Mouse (Mus musculus) testis, adult 2 months (tissue): ENCODE measurements around the gene Aco2. TPM values are rescaled to one million over a fixed set of nuclear protein-coding genes. Genes with fewer than 3 reads are reported as not detected.

Experiments
- H3K27ac ChIP-seq: fragments of 200-500 bp; 2 replicates; pipeline ENCODE4 v1.5.1; 2012; ENCODE audit warnings: low read depth, low read length; ENCODE audit not compliant: control insufficient read depth, insufficient read depth
- H3K27me3 ChIP-seq: fragments of 200-500 bp; 2 replicates; pipeline ENCODE4 v1.6.1; 2012; ENCODE audit warnings: mild to moderate bottlenecking, low read length, moderate library complexity; ENCODE audit not compliant: control insufficient read depth, insufficient read depth
- H3K36me3 ChIP-seq: fragments of 200-500 bp; 2 replicates; pipeline ENCODE4 v1.6.1; 2012; ENCODE audit warnings: mild to moderate bottlenecking, low read length; ENCODE audit not compliant: control insufficient read depth, insufficient read depth
- H3K4me1 ChIP-seq: fragments of 200-500 bp; 2 replicates; pipeline ENCODE4 v1.6.1; 2012; ENCODE audit warnings: low read length; ENCODE audit not compliant: control insufficient read depth, insufficient read depth
- H3K4me3 ChIP-seq: fragments of 200-500 bp; 2 replicates; pipeline ENCODE4 v1.5.1; 2012; ENCODE audit warnings: low read depth, mild to moderate bottlenecking, low read length, moderate library complexity, mixed read lengths; ENCODE audit not compliant: control insufficient read depth
- CTCF ChIP-seq: fragments of 200-500 bp; IDR thresholded peaks from 2 replicates; pipeline ENCODE4 v1.5.1; 2012; ENCODE audit warnings: low read depth, mild to moderate bottlenecking, inconsistent platforms, low read length, moderate library complexity; ENCODE audit not compliant: control insufficient read depth, insufficient read depth, insufficient replicate concordance
- POLR2A ChIP-seq: fragments of 200-500 bp; IDR thresholded peaks from 2 replicates; pipeline ENCODE4 v1.6.1; 2012; ENCODE audit warnings: low read depth, mild to moderate bottlenecking, inconsistent platforms, low read length, moderate library complexity; ENCODE audit not compliant: control insufficient read depth
- polyA plus RNA-seq: library from polyadenylated mRNA; depleted of rRNA; stranded (reverse); fragments of >200 nt; gene quantifications from 2 replicates; pipeline ENCODE4 v1.2.3, GENCODE M21; 2012

Aco2 gene
- polyA plus RNA-seq, 1 experiment, result 112 TPM

- no peak overlapping the region for H3K4me3 ChIP-seq
- peaks cover 6% of the 10 kb centered on the region for H3K4me1 ChIP-seq
- TF ChIP-seq POLR2A, result no peak
- peak; percentile 80; the same call in 1 of the 2 replicates for TF ChIP-seq CTCF
- H3K27me3 ChIP-seq, result no peaks in the 10 kb centered on the region
- no peaks in the 10 kb centered on the region for H3K36me3 ChIP-seq
- no peak overlapping the region; the same call in 1 of the 2 replicates for H3K27ac ChIP-seq
These were observed 40.8 kb upstream of the Aco2 start for GRCm38 (mm10) chr15:81831136-81831825.

- Histone ChIP-seq H3K27ac (no peak overlapping the region), H3K4me1 (peaks cover 10% of the 10 kb centered on the region), H3K4me3 (no peak overlapping the region)
These were observed 39.9 kb upstream of the Aco2 start for GRCm38 (mm10) chr15:81832219-81832618.

GRCm38 (mm10) chr15:81833481-81833880 is 38.6 kb upstream of the Aco2 start:
- H3K27me3 ChIP-seq, result no peaks in the 10 kb centered on the region
- H3K27ac ChIP-seq, result no peak overlapping the region
- no peak for TF ChIP-seq CTCF
- TF ChIP-seq POLR2A, result no peak
- H3K4me1 ChIP-seq, result peaks cover 10% of the 10 kb centered on the region
- no peaks in the 10 kb centered on the region for H3K36me3 ChIP-seq
- H3K4me3 ChIP-seq, result no peak overlapping the region

More at GRCm38 (mm10) chr15:81832219-81832618, 39.9 kb upstream of the Aco2 start:
- Histone ChIP-seq H3K27me3 (no peaks in the 10 kb centered on the region), H3K36me3 (no peaks in the 10 kb centered on the region)
- TF ChIP-seq POLR2A, result no peak
- no peak for TF ChIP-seq CTCF

- no peaks in the 10 kb centered on the region for H3K27me3 ChIP-seq
- peaks cover 10% of the 10 kb centered on the region for H3K4me1 ChIP-seq
- TF ChIP-seq POLR2A, result no peak
- TF ChIP-seq CTCF, result no peak
- no peaks in the 10 kb centered on the region for H3K36me3 ChIP-seq
- no peak overlapping the region for H3K4me3 ChIP-seq
- no peak overlapping the region for H3K27ac ChIP-seq
These were observed 37.8 kb upstream of the Aco2 start for GRCm38 (mm10) chr15:81834171-81834841.

GRCm38 (mm10) chr15:81835007-81835880 is 36.9 kb upstream of the Aco2 start:
- Histone ChIP-seq H3K4me1 (peaks cover 10% of the 10 kb centered on the region), H3K4me3 (no peak overlapping the region), H3K36me3 (no peaks in the 10 kb centered on the region), H3K27ac (0 out of 2 replicates have a peak overlapping the region, but pooled peaks have one; percentile 18), H3K27me3 (no peaks in the 10 kb centered on the region)
- no peak for TF ChIP-seq CTCF
- no peak for TF ChIP-seq POLR2A

GRCm38 (mm10) chr15:81836124-81836821 is 35.8 kb upstream of the Aco2 start:
- H3K27me3 ChIP-seq, result no peaks in the 10 kb centered on the region
- no peaks in the 10 kb centered on the region for H3K36me3 ChIP-seq
- no peak for TF ChIP-seq CTCF
- no peak; the same call in 1 of the 2 replicates for TF ChIP-seq POLR2A
- H3K4me3 ChIP-seq, result peak overlapping the region; percentile 22
- peaks cover 10% of the 10 kb centered on the region for H3K4me1 ChIP-seq
- H3K27ac ChIP-seq, result peak overlapping the region; percentile 18; the same call in 1 of the 2 replicates
